Mouse (Mus musculus): ENCODE data around the gene Ezh1.

Ezh1 gene

DNA sequence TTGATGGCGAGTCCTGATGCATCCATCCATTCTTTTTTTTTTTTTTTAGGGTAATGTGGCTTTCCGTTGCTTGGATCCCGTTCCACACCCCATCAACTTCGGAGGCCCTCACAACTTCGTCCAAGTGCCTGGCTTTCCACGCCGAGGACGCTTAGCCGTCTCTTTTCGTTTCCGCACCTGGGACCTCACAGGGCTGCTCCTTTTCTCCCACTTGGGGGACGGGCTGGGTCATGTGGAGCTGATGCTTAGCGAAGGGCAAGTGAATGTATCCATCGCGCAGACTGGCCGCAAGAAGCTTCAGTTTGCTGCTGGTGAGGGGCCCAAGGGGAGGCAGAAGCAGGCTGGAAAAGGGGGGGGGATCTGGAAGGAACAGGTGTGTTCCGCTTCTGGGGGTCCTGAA, 46.0 kb downstream of the Ezh1 start:
- no peak for DNase-seq

DNA sequence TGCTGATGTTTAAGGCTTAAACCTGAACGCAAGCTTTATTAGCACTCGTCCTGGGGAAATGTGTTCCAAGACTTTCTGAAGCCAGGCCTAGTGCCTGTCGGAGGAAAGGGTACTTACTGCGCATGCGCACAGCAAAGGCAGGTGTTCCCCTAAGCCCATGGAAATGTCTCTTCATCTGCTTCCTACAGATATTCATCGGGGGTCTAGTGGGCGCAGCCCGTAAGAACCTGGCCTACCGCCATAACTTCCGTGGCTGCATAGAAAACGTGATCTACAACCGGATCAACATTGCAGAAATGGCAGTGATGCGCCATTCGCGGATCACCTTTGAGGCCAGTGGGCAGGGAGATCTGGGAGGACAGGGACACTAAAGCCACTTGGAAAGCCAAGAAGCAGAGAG, 47.0 kb downstream of the Ezh1 start:
- peak; percentile 73 for DNase-seq

DNA sequence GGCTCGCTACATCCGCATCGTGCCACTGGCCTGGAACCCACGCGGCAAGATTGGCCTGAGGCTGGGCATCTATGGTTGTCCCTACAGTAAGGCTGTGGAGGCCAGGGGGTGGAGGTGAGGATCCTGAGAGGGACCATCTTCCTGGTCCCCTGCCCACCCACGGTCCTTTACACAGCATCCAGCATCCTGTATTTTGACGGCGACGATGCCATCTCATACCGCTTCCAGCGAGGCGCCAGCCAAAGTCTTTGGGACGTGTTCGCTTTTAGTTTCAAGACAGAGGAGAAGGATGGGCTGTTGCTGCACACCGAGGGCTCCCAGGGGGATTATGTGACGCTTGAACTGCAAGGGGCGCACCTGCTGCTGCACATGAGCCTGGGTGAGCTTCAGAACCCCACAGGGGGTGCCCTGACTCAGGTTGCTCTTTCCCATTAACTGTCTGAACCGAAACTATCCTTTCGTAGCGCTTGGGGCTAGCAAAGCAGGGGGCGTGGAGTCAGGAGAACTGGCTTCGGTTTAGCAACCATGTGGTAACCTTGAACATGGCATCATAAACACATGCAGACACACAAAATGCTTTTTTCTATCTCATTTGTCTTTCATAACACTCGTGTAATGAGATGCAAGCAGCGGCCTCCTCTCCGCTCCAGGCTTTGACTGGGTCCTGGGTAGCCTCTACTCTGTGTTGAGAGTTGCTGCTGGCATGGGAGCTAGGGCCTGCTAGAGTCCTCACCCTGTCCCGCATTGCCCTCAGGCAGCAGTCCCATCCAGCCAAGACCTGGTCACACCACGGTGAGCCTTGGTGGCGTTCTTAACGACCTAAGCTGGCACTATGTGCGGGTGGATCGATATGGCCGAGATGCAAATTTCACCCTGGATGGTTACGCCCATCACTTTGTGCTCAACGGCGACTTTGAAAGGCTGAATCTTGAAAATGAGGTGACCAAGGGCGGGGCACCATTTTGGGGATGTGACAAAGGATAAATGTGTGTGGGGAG, 47.9 kb downstream of the Ezh1 start:
- peak; percentile 54 for DNase-seq

DNA sequence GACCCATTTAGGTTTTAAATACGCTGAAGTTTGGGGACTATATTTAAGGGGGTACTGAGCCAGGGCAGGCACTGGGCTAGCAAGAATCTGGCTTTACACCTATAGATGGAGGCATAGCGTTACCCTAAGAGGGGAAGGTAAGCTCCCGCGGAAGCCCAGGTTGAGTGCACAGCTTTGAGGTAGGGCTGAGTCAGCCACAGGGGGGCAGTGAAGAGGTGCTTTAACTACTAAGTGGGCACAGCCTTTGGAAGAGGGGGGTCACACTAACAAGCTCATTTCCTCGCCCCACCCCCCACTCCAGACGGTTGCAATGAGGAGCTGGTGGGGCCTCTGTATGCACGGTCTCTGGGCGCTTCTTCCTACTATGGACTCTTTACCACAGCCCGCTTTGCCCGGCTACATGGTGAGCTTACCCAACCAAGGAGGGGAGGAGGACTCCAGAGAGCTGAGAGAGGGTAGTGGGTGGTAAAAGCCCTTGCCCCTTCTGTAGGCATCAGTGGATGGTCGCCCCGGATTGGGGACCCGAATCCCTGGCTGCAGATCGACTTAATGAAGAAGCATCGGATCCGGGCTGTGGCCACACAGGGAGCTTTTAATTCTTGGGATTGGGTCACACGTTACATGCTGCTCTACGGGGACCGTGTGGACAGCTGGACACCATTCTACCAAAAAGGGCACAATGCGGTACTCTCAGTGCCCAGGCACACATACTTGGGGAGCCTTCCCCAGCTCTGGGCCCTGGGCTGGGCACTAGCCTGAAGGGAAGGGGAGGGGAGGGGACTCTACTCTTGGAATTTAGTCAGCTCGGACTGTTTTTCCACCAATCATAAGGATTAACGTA, 49.1 kb downstream of the Ezh1 start:
- DNase-seq: peak; percentile 92

GRCm38 (mm10) chr11:101176117-101176691, 50.1 kb downstream of the Ezh1 start:
- DNase-seq: peak; percentile 75

DNA sequence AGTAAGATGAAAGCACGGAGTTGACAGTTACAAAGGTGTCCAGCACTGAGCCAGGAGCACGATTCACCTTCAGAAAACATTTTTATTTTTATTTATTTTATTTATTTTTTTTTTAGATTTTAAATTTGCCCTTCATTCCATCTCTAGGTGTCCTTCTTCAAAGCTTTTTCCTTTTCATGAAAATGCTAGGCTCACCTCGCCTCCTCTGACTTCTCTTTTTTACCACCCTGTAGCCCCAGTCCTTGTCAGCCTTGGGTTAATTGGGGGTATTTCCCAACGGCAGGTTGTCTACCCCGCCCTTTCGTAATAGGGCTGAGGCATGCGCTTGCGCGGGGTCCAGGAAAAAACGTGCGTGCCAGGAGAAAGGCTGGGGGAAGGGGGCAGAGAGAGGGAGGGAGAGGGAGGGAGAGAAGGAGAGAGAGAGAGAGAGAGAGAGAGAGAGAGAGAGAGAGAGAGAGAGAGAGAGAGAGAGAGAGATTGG, 50.6 kb downstream of the Ezh1 start:
- DNase-seq: peak; percentile 73

DNA sequence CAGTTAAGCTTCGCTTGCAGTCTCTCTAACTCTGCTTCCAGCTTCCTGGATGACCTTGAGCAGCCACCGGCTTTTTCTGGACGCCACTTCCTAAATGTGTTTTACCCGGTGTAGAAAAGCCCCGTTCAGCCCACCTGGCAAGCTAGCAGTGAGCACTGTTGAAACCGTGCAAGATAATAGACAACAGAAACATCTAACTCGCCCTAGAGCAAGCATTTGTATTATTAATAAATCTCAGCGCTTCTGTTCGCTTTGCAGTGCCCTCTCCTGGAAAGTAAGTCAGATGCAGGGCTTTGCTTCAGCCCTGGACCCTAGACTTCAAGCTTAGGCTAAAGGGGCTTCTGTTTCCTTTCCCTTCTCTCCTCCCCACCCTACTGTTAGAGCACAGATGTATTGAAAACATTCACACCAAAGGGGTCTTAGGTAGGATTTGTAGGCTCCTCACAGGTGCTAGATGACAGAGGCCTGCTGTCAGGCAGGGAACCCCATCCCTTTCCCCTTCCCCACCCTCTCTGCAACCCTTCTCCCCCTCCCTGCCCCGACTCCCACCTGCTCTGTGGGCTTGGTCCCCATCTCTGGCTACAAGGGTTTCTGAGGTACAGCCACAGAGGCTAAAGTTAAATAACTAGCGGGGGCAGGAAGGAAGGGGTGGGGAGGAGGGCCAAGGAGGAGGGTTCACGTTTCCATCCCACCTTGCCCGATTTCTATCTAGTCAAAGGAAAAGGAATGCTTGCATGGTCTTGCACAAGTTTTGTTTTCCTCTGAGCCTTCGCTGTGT, 51.2 kb downstream of the Ezh1 start, which contains the start of gene Ccr10:
Gene Ccr10 (minus strand): TSS at position 593 of the 778 bp plus-strand sequence.
- no peak for DNase-seq

DNA sequence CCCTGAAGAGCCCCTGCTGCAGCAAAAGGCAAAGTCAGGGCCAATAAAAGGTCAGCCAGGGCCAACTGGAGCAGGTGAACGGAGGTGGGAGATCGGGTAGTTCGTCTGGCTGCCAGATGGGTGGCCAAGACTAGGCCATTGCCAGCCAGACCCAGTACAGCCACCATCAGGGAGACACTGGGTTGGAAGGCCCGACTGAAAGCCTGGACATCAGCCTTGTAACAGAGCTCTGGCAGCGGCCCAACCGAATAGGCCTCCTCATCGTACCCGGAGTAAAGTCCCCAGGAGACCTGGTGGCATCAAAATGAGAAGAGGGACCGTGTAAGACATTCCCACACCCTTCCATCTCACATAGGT, 51.9 kb downstream of the Ezh1 start:
- peak; percentile 67 for DNase-seq

GRCm38 (mm10) chr11:101173631-101174388, 52.5 kb downstream of the Ezh1 start:
- DNase-seq: peak; percentile 73

GRCm38 (mm10) chr11:101173112-101173511, 53.2 kb downstream of the Ezh1 start:
- DNase-seq: peak; percentile 72

DNA sequence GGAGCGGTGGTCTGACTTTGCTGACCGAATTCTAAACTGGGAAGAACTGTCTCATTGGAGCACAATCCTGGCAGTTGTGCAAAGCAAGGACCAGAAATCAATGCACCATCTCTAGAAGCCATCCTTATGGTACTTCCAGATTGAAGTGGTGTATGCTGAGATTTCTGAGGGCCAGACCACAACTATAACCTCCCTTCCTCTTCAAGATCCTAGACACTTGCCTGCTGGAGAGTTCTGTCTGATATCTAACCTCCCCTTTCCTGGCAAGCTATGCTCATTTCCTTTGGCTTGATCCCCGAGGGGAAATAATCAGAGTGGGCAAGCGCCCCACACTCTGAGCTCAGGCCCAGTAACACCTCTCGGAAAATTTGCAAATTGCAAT, 53.8 kb downstream of the Ezh1 start:
- no peak for DNase-seq

DNA sequence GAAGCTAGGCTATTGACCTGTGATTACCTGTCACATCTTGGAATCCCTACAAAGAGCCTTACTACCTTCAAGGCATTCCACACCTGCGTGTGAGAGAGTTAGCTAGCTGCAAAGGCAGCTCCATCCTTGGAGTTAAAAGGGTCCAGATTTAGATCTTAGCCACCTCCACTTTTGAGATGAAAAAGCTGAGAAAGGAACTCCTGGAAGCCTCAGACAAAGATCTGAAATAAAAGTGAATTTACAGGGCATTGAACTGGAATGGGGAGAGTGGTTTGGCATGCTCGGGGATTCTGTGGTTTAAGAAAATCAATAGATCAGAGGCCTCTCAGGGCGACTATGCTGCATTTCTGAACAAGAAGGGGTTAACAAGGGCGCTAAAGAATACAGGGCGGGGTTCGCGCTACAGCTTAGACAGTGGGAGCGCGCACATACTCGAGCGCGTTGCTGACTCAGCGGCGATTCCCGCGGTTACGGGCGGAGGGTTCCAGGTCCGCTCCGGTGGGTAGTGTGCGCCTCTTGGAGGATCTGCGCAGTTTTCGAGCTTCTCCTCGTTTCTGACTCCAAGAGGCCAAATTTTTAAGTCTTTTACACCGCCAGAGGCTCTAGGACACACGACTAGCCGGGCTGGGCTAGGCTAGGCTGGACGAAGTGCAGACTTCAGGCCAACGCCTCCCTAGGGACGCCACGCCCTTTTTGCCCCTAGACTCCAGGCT, 54.4 kb downstream of the Ezh1 start:
- peak; percentile 76 for DNase-seq

DNA sequence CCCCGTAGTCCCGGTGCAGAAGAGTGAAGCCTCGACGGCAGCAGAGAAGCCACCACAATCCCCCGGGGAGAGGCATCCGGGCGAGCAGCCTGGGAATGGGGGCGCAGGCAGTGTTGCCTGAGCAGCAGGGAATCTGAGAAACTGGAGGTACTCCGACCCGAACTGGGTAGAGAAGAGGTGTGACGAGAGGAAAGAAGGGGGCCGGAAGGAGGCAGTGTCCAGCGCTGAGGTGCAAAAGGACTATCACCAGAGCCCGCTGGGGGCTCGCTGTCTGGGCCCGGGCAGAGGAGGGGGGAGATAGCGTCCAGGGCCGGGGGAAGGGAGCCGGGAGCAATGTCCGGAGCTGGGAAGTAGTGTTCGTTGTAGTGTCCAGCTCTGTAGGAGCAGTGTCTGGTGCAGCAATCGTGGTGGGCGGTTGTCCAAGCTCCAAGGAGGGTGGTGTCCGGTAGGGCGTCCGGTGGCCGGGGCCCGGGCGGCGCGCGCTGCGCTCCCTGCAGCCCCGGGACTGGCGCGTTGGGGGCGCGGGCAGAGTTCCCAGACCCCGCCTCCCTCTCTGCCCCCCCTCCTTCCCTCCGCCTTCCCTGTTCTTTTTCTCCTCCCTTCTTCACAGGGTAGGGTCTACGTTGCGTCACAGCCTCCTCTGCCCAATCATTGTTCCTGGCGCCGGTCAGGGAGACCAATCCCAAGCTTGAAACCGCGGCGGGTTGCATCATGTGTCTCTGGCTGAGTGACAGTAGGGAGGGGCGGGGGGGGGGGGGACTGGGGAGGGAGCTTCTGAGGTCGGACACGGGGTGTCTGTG, 55.3 kb downstream of the Ezh1 start, which contains the start of gene Plekhh3:
Gene Plekhh3 (minus strand): TSS at position 541 of the 800 bp plus-strand sequence.
- peak; percentile 92 for DNase-seq

- peak; percentile 69 for DNase-seq
Observed at GRCm38 (mm10) chr11:101170354-101170810, 55.9 kb downstream of the Ezh1 start, which contains the start of gene Cntnap1. Gene Cntnap1, plus strand, starts transcription at chr11:101170523.

DNA sequence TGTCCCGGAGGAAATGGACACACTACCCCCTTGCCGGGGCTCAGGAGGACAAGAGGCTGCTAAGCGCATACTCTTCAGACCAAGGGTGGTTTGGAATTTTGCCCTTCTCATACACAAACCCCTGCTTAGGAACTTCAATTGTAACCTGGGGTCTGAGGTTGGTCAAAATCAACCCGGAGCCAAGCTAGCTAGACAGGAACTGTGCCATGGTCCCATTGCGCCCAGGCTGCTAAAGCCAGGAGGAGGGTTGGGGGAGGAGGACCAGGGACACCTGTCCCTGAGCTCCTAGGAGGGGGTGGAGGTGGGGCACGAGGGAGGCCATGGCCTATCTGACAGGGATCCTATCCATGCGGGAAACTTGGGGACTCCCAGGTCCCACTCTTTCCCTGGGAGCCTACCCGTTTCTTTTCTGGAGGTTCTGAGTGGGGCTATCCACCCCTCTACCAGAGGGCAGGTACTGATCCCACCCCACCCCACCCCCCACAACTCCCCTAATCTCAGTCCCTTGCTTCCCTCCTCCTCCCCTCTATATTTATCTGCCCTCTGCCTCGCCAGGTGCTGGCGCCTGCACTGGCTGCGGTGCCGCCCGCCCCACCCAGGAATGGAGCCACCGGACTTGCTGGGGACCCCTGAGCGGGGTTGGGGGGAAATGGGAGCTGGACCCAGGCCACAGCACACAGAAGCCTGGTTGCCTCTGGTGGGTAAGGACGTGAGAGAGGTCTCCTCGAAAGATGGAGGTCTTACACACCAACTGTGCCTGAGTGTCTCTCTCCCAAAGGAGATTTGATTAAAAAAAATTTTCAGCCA, 56.8 kb downstream of the Ezh1 start:
- peak; percentile 45 for DNase-seq

DNA sequence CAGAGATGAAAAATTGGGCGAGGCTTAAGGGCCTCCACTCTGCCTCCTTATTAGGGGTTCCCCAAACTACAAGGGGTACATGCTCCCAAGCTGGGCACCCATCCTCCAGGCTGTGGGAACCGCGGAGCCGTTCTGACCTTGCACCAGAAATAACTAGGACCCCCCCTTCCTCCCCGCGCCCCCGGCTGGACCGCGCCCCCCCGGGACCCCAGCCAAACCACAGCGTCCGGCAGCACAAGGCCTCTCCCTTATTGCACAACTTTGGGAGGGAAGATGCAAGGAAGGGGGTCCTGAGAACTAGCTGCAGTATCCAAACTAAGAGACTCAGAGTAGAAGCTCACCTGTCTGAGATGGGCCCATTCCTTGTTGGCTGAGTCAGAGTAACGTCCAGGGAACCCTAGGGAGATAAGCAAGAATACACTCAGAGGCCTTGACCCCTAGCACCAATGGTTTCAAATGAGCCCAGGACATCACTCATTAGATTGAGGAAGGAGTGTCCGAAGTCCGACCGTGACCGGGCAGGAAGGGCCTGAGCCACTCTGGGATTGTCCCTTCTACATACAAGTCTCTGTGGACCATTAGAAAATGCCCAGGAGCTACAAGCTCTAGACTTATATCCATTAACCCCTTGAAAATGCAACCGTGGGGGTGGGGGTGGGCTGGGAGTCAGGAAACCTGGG, 57.8 kb downstream of the Ezh1 start:
- DNase-seq: no peak

- DNase-seq: no peak
Observed at GRCm38 (mm10) chr11:101167963-101168300, 58.3 kb downstream of the Ezh1 start.

All from cerebellum, adult 8-10 months (tissue).